Mouse (Mus musculus): Measurements from ENCODE around the gene Ankrd12.

DNA sequence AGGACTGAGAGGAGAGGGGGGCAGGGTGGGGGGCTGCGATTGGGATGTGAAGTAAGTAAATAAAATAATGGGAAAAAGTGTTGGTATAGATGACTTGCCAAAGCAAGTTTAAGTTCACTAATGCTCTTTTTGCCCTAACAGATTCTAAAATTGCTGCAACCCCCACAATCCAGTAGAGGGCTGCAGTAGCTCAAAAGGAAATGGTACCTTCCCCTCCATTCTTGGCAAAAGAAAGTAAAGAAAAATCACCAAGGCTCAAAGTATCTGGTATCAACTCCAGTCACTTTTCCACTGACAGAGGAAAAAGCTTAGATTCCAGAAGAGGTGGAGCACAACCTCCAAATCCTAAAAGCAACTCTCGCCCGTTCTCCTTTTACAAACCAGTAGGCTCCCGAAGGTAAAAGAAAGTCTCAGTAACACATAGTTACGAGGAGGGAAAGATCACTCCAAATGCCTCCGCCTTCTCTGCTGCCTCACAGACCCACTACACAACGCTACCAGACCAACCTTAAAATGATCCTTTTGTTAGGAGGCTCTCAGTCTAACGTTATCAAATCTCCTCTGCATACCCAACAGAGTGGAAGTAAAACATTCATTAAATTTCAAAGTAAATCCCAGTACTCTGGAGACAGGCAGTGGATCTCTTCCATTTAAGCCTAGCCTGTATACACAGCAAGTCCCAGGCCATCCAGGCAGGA lies 15.5 kb downstream of the Ankrd12 start:
- TF ChIP-seq POLR2A (IDR thresholded peaks at IDR 0.05; ENCODE audit: extremely low read depth, insufficient read depth, low read length): no peak
- no peak for TF ChIP-seq CTCF (IDR thresholded peaks at IDR 0.05; ENCODE audit: extremely low read depth, insufficient read depth, low read length)

Measured in cortical plate, adult 2 months (tissue).